Mouse (Mus musculus) lung, adult 18-20 months (tissue): ENCODE results near the gene Slc25a33.

Source experiments
- DNase-seq, 2 experiments: peaks; one replicate each; pipeline ENCODE4 v3.0.0; 2022; ENCODE audit warnings: mixed read lengths in 2 of 2

Slc25a33 gene

GRCm38 (mm10) chr4:149774094-149774470, at the start of gene Slc25a33:
Slc25a33 (minus strand) TSS chr4:149774277.
- DNase-seq = peak; percentile 95 to 97

DNA sequence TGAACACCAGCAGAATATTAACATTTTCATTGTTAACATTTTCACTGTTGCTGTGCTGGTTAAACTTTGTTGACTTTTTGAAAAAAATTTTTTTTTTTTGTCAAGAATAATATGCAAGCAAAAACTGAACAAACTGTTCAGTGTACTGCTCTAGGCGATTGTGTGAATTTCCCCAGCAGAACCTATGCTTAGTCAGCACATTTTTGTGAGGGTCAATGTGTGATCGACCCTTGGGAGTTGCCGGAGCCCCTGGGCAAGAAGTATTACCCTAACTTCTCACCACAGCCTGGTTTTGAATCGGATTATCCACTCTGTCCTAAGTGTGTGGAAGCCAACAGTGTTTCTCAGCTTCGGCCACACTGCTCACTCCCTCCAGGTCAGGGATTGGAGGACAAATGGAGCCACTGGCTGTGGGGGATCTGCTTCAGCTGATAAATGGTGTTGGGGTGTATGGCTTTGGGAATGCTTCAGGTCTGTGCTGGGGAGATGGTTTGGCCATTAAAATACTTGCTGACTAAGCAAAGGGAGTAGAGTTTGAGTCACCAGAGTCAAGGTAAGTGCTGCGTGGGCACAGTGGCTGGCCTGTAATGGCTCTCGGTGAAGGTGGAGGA, 48.6 kb upstream of the Slc25a33 start:
- DNase-seq = no peak

GRCm38 (mm10) chr4:149822126-149822525, 48.0 kb upstream of the Slc25a33 start:
- DNase-seq = peak; percentile 86 to 90

- peak; percentile 96 to 97 for DNase-seq
Measured at GRCm38 (mm10) chr4:149820569-149820968, 46.5 kb upstream of the Slc25a33 start.

DNA sequence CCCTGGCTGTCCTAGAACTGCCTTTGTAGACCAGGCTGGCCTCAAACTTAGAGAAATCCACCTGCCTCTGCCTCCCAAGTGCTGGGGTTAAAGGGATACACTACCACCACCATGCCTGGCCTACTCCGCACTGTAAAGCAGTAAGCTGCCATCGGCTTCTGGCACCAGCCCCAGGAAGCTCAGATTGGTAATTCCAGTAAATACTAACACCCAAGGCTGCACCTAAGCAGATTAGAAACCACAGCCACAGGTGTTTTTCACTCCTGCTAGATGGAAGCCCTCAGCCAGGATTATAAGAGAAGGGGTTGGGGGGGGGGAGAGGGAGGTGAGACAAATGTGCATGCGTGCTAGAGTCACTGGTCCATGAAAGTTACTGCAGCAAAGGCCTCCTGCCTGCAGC, 45.1 kb upstream of the Slc25a33 start:
- DNase-seq = no peak

DNA sequence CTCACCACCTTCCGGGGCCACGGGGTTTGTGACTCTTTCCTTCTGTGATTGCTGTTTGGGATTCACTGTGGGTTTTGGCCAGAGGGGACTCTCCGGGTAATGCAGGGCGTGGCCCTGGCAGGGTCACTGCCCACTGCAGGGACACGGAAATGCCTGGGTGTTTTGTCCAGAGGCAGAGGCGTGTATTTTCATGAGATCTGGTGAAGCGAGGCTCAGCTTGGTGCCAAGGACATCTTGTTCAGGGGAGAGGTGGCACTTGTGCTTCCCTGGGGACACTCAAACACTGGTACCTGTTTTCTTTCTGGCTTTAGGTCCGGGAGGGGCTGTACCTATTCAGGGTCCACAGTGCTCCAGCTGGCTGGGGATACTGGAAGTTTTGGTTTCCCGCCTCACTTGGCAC, 42.5 kb upstream of the Slc25a33 start:
- peak; percentile 74 to 87 for DNase-seq

- no peak for DNase-seq
Measured at GRCm38 (mm10) chr4:149815586-149815985, 41.5 kb upstream of the Slc25a33 start.

DNA sequence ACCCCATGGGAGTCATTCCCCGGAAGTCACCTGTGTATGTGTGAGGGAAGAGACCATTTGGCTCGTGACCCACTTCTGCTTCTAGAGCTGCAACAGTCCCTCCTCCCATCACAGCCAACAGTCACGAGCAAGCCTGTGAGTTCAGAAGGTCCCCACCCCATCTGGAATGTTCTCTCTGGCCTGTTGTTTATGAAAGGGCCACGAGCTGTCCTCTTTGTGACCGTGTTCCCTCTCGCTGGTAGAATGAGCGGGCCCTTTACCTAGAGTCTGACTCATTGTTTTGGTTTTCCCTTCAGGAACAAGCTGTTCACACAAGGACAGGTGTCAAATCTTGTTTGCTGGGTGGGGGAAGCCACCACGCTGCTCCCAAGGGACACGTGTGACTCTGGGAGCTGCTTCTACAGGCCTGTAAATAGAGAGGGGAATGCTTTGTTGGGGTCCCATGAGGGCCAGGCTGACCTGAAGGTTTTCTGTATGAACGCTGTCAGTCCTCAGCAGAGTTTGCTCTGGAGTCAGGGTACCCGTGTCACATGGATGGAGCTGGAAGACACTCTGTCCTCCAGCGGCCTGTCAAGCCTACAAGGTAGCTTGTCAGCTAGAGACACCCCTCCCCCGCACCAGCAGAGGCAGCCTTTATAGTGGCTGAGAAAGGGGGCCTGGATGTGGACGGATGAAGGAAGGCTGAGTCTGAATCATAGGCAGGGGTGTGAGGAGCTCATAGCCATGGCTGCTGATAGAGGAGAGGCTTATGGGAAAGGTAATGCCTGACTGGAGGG, 39.5 kb upstream of the Slc25a33 start:
- peak; percentile 55 to 80 for DNase-seq

- peak in 1 of 2 experiments; percentile 47 for DNase-seq
Measured at GRCm38 (mm10) chr4:149810372-149810771, 36.3 kb upstream of the Slc25a33 start.

- DNase-seq = no peak
Measured at GRCm38 (mm10) chr4:149808584-149809227, 34.6 kb upstream of the Slc25a33 start.

DNA sequence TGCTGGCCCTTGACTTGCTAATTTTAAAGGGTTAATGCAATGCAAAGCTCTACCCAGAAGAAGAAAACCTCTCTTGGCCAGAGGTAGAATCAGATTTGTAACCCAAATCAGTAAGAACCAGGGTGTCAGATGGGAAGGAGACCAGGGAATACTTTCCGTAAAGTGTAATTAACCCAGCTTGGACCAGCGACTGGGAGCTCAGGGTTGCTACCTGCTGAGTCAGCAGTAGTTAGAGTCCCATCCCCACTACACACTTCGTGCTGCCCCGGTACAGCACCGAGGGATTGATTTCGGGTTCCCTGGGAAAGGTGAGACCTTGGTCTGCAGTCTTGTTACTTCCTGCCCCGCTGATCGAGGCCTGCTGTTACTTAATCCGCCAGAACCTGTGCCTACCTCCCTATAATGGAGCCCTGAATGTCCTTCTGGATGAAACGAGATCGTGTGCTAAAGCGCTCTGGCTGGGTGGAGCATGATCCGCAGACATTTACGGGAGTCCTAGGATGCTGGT, 34.0 kb upstream of the Slc25a33 start:
- no peak for DNase-seq

GRCm38 (mm10) chr4:149806699-149807381, 32.8 kb upstream of the Slc25a33 start:
- DNase-seq = peak; percentile 84 to 89

- DNase-seq = no peak
Measured at GRCm38 (mm10) chr4:149802269-149802668, 28.2 kb upstream of the Slc25a33 start.

GRCm38 (mm10) chr4:149800576-149800975, 26.5 kb upstream of the Slc25a33 start:
- DNase-seq = no peak

GRCm38 (mm10) chr4:149800172-149800464, 26.0 kb upstream of the Slc25a33 start:
- no peak for DNase-seq

DNA sequence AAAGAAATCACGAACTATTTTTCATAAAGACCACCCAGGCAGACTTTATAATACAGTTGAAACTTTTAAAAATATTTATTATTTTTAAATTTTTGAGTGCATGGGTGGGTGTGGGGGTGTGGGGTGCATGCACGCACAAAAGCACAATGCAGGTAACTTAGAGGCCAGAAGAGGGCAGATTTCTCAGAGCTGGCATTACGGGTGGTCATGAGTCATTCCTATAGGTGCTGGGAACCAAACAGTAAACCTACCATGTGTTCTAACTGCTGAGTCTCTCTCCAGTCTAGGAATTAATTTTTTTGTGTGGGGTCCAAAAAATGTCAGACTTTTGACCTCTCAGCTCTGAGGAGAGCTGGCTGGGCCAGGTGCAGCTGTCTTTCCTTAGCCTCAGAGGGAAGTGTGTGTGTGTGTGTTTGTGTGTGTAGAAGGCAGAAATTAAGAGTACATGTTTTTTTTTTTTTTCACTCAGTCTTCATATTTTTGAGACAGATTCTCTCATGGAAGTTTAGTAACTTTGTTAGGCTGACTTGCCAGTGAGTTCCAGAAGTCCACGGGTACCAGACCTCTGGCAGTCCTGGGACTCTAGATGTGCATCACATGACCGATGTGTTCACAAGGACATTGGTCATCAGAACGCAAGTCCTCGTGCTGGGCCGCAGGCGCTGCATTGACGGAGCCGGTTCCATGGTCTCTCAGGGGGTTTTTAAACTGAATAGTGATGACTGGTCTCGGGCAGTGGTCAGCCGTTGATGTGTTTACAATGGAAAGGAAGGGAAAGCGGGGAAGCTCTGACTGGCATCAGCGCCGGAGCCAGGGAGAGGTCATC, 25.5 kb upstream of the Slc25a33 start:
- no peak for DNase-seq

DNA sequence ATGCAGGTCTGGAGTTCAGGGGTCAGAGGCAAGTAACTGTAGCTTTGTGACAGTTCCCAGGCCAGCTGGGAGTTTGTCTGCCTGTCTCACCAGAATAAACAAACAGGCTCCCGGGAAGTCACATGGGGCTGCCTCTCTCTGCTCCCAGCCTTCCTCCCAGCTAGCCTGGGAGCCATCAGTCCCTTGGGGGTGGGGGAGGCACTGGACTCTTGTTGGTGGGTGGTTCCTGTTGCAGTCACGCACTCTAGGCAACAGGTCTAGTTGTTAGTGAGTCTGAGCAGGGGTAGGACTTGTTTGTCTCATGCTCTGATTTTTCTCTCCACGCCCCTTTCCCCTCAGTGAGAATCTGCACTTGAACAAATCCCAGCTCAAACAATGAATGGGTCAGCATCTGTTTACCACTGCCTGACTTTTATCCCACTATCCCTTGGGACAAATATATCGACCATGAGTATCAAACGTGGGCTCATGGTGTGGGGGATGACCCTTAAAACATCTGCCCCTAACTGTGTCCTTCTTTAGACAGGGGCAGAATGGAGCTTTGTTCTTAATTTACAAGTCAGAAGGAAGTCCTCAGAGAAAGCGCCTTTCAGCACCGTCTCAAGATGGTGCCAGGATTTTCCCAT, 24.7 kb upstream of the Slc25a33 start:
- peak in 1 of 2 experiments; percentile 51 for DNase-seq

DNA sequence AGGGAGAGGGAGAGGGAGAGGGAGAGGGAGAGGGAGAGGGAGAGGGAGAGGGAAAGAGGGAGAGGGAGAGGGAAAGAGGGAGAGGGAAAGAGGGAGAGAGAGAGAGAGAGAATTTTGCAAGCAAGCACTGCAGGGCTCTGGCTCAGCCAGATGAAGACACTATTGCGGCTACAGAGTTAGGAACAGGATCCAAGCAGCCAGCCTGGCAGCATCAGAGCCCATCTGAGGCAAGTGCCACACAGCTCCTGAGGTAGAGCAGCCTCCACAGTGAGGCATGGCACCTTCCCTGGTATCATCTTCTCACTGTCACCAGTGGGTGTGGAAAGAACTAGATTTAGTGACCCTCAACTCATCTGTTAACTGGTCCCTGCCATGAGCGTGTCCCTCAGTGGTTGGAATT, 24.0 kb upstream of the Slc25a33 start:
- no peak for DNase-seq

GRCm38 (mm10) chr4:149797220-149797610, 23.1 kb upstream of the Slc25a33 start:
- no peak for DNase-seq

GRCm38 (mm10) chr4:149796567-149797219, 22.6 kb upstream of the Slc25a33 start:
- no peak for DNase-seq

DNA sequence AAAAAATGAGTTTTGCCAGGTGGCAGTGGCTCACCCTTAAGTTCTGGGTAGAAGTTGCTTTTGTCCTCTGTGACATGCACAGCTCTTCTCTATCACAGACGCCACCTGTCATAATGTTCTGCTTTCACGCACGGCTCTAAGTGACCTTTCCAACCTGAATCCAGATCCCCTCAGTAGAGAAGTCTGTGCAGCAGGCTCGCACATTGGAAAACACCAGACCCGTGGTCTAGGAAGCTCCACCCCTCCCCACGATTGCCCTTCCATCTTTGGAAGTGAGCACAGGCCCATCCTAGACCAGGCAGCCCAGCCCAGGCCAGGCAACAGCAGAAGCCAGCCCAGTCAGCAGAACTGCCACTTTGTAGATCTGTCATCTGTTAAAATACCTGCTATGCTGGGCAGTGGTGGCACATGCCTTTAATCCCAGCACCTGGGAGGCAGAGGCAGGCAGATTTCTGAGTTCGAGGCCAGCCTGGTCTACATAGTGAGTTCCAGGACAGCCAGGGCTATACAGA, 20.9 kb upstream of the Slc25a33 start:
- no peak for DNase-seq
